Mouse (Mus musculus): Measurements from ENCODE around the gene Gm17654.
"Not testable (repeated sequence)": the region's sequence is repeated elsewhere in the genome, so short reads cannot be mapped to it uniquely, and the experiment has no call there.

GRCm38 (mm10) chr14:43577969-43578368, 977 bp downstream of the Gm17654 start:
- not testable (repeated sequence) for TF ChIP-seq TCF12 (IDR thresholded peaks at IDR 0.05; ENCODE audit: insufficient read depth, poor library complexity, severe bottlenecking); POLR2A (IDR thresholded peaks at IDR 0.05; ENCODE audit: insufficient read length, low read depth); USF1 (IDR thresholded peaks at IDR 0.05; ENCODE audit: low read depth); POLR2AphosphoS2 (IDR thresholded peaks at IDR 0.05; ENCODE audit: insufficient read length, low read depth); MAX (IDR thresholded peaks at IDR 0.05; ENCODE audit: low read depth); MYOG (IDR thresholded peaks at IDR 0.05; ENCODE audit: control insufficient read depth in 1 of 3, insufficient read depth in 1 of 3, insufficient read length in 2 of 3, low read depth in 2 of 3); E2F4 (IDR thresholded peaks at IDR 0.05; ENCODE audit: insufficient read depth); CEBPB (IDR thresholded peaks at IDR 0.05; ENCODE audit: insufficient read depth, poor library complexity, severe bottlenecking)

All from myocyte (in vitro differentiated cells).